In genomic region chr13:113464190-113465064, GRCm38 (mm10) we compare ENCODE assay signal across 14 mouse cellular contexts.
DNase-seq lines count a peak whose midpoint lies in the region; ATAC-seq lines count a peak whose summit lies in the region.
"Had no signal": no experiment of that assay in that cellular context is flagged by ENCODE, and none has a peak within 500 bp of the region (broad histone marks: within the 10 kb centered on the region; RNA-seq: fewer than 3 reads in every experiment).

No protein-coding gene starts in this region.

- no peak overlapping the region for H3K4me2 ChIP-seq in midbrain, embryonic 13.5 days (replicated peaks)
- no peak overlapping the region for H3K4me2 ChIP-seq in hindbrain, embryonic 13.5 days
- H3K4me2 ChIP-seq in neural tube, embryonic 13.5 days, result no peak overlapping the region
- H3K4me2 ChIP-seq: embryonic facial prominence, embryonic 15.5 days; kidney, embryonic 15.5 days; midbrain, embryonic 12.5 days; stomach, embryonic 15.5 days had no signal

- no peak for DNase-seq in midbrain, embryonic 10.5 days (ENCODE audit: low spot score)
- DNase-seq in adrenal gland, postnatal 14 days, result peak; percentile 64
- DNase-seq in thymus, postnatal 10 days (ENCODE audit: low spot score in 2 of 2), result no peak
- DNase-seq: cerebellum, adult 9-11 months; layer of hippocampus, adult 9-11 months; lung, adult 18-20 months had no signal

- H3K27ac ChIP-seq in midbrain, embryonic 13.5 days, result no peak overlapping the region
- H3K27ac ChIP-seq in midbrain, embryonic 10.5 days (replicated peaks), result no peak overlapping the region
- H3K27ac ChIP-seq in hindbrain, embryonic 13.5 days, result peak overlapping the region; percentile 30
- peak overlapping the region; percentile 56 for H3K27ac ChIP-seq in neural tube, embryonic 13.5 days (replicated peaks)
- H3K27ac ChIP-seq: embryonic facial prominence, embryonic 15.5 days; kidney, embryonic 15.5 days; midbrain, embryonic 12.5 days; stomach, embryonic 15.5 days had no signal

- ATAC-seq in midbrain, embryonic 13.5 days, result 0 out of 2 replicates have a peak, but pooled peaks have one; percentile 43
- ATAC-seq in hindbrain, embryonic 13.5 days (ENCODE audit: low FRiP score), result peak; percentile 85
- ATAC-seq in neural tube, embryonic 13.5 days (ENCODE audit: low read depth), result peak; percentile 90
- no peak for ATAC-seq in megakaryocyte-erythroid progenitor cell, adult 5-6 weeks (replicated peaks; ENCODE audit: low FRiP score, low TSS enrichment, poor library complexity, severe bottlenecking)

- no peaks in the 10 kb centered on the region; the same call in 1 of the 2 replicates for H3K9me3 ChIP-seq in midbrain, embryonic 13.5 days
- no peaks in the 10 kb centered on the region for H3K9me3 ChIP-seq in midbrain, embryonic 10.5 days (replicated peaks)
- no peaks in the 10 kb centered on the region for H3K9me3 ChIP-seq in hindbrain, embryonic 13.5 days
- no peaks in the 10 kb centered on the region for H3K9me3 ChIP-seq in neural tube, embryonic 13.5 days
- H3K9me3 ChIP-seq: embryonic facial prominence, embryonic 15.5 days; kidney, embryonic 15.5 days; midbrain, embryonic 12.5 days; stomach, embryonic 15.5 days had no signal

- H3K27me3 ChIP-seq in midbrain, embryonic 13.5 days, result no peaks in the 10 kb centered on the region
- no peaks in the 10 kb centered on the region for H3K27me3 ChIP-seq in midbrain, embryonic 10.5 days (ENCODE audit: low read depth, poor library complexity, severe bottlenecking)
- H3K27me3 ChIP-seq in hindbrain, embryonic 13.5 days, result no peaks in the 10 kb centered on the region
- H3K27me3 ChIP-seq in neural tube, embryonic 13.5 days, result no peaks in the 10 kb centered on the region
- H3K27me3 ChIP-seq: embryonic facial prominence, embryonic 15.5 days; kidney, embryonic 15.5 days; midbrain, embryonic 12.5 days; stomach, embryonic 15.5 days had no signal

- 82% methylated on average over 10 of the region's 10 CpGs for WGBS in midbrain, embryonic 13.5 days
- 86% methylated on average over 10 of the region's 10 CpGs for WGBS in midbrain, embryonic 10.5 days
- WGBS in hindbrain, embryonic 13.5 days, result 50% methylated on average over 10 of the region's 10 CpGs
- WGBS in neural tube, embryonic 13.5 days, result 33% methylated on average over 10 of the region's 10 CpGs

- no peaks in the 10 kb centered on the region for H3K4me1 ChIP-seq in midbrain, embryonic 13.5 days (replicated peaks)
- no peaks in the 10 kb centered on the region for H3K4me1 ChIP-seq in midbrain, embryonic 10.5 days
- H3K4me1 ChIP-seq in hindbrain, embryonic 13.5 days (replicated peaks), result peaks cover 17% of the 10 kb centered on the region
- peaks cover 26% of the 10 kb centered on the region for H3K4me1 ChIP-seq in neural tube, embryonic 13.5 days (replicated peaks)
- H3K4me1 ChIP-seq: embryonic facial prominence, embryonic 15.5 days; kidney, embryonic 15.5 days; midbrain, embryonic 12.5 days; stomach, embryonic 15.5 days had no signal

- no peak overlapping the region for H3K4me3 ChIP-seq in midbrain, embryonic 13.5 days (replicated peaks)
- H3K4me3 ChIP-seq in midbrain, embryonic 10.5 days, result no peak overlapping the region
- no peak overlapping the region for H3K4me3 ChIP-seq in hindbrain, embryonic 13.5 days
- no peak overlapping the region for H3K4me3 ChIP-seq in neural tube, embryonic 13.5 days
- H3K4me3 ChIP-seq: embryonic facial prominence, embryonic 15.5 days; kidney, embryonic 15.5 days; midbrain, embryonic 12.5 days; stomach, embryonic 15.5 days had no signal

- H3K9ac ChIP-seq in midbrain, embryonic 13.5 days (replicated peaks), result no peak overlapping the region
- no peak overlapping the region for H3K9ac ChIP-seq in hindbrain, embryonic 13.5 days
- no peak overlapping the region for H3K9ac ChIP-seq in neural tube, embryonic 13.5 days
- H3K9ac ChIP-seq: embryonic facial prominence, embryonic 15.5 days; kidney, embryonic 15.5 days; midbrain, embryonic 12.5 days; stomach, embryonic 15.5 days had no signal

- no peaks in the 10 kb centered on the region for H3K36me3 ChIP-seq in midbrain, embryonic 13.5 days
- H3K36me3 ChIP-seq in midbrain, embryonic 10.5 days, result no peaks in the 10 kb centered on the region
- H3K36me3 ChIP-seq in hindbrain, embryonic 13.5 days, result no peaks in the 10 kb centered on the region
- no peaks in the 10 kb centered on the region for H3K36me3 ChIP-seq in neural tube, embryonic 13.5 days
- H3K36me3 ChIP-seq: embryonic facial prominence, embryonic 15.5 days; kidney, embryonic 15.5 days; midbrain, embryonic 12.5 days; stomach, embryonic 15.5 days had no signal

Comparison
In these comparisons a context has a peak if more than half of its experiments do, and no peak if none do; other contexts are left out.
1. H3K27ac ChIP-seq: peak in hindbrain, embryonic 13.5 days (single experiment) and neural tube, embryonic 13.5 days (single experiment); none in midbrain, embryonic 13.5 days (single experiment) and midbrain, embryonic 10.5 days (single experiment).